Mouse (Mus musculus) testis, adult 2 months (tissue): Measurements from ENCODE around the gene Ndufa4l2.

ENCODE experiments used
- CTCF ChIP-seq: fragments of 200-500 bp; IDR thresholded peaks from 2 replicates; pipeline ENCODE4 v1.5.1; 2012; ENCODE audit warnings: low read depth, mild to moderate bottlenecking, inconsistent platforms, low read length, moderate library complexity; ENCODE audit not compliant: control insufficient read depth, insufficient read depth, insufficient replicate concordance
- POLR2A ChIP-seq: fragments of 200-500 bp; IDR thresholded peaks from 2 replicates; pipeline ENCODE4 v1.6.1; 2012; ENCODE audit warnings: low read depth, mild to moderate bottlenecking, inconsistent platforms, low read length, moderate library complexity; ENCODE audit not compliant: control insufficient read depth

DNA sequence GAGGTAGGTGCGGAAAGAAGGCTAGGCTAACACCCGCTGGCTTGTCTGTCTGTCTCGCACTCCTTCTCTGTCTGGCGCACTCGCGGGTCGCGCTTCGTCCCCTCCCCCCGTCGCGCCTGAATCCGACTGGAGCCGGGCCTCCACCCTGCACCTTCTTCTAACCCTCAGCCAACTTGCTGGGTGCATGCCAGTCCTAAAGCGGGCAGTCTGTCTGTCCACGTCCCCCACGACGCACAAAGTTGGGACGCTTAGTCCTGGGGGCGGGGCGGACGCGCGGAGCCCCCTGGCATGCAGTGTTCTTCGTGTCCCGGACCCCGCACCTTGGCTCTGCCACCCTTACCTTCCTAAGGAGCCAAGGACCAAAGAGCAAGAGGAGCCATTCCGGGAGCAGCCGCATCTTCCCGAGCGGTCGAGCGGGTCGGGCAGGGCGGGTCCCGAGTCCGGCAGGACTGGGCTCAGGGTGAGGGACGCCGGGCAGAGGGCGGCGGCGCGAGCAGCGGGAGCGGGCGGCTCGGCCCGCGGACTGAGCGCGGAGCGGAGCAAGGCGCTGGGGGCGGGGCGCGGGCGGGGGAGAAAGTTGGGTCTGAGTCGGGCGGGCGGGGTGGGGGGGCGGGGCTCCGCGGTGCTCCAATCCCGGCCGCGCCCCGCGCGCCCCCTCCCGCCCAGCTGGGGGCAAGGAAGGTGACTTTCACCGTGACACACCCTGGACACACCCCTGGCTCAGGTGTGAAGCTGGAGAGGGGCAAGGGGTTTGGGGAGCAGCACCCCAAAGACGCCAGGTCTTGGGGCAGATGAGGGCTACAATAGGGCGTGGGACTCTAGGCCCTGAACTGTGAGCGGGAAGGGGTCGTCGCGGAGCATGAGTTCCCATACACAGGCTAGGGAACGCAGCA, 19.5 kb downstream of the Ndufa4l2 start, which contains the start of gene Nxph4:
- no peak for TF ChIP-seq CTCF
- no peak for TF ChIP-seq POLR2A
